Mouse (Mus musculus) layer of hippocampus, adult 6 months (tissue): ENCODE results near the gene Cyp2j8. TPM values are rescaled to one million over a fixed set of nuclear protein-coding genes. Genes with fewer than 3 reads are reported as not detected.

Experiments used
- long read RNA-seq, 2 experiments: library from polyadenylated mRNA; unstranded; transcript quantifications; one replicate each; pipeline ENCODE4 v2.0.0; 2019 to 2020
- polyA plus RNA-seq: library from polyadenylated mRNA; unstranded; fragments of <200 nt; fragmentation: Nextera tagmentation; gene quantifications from 2 replicates; pipeline ENCODE4 v1.2.3, GENCODE M21; 2021

Cyp2j8 gene
- not detected in 2 replicates for polyA plus RNA-seq
- long read RNA-seq, experiment 1 = 0 reads
- long read RNA-seq, experiment 2 = 0 reads

DNA sequence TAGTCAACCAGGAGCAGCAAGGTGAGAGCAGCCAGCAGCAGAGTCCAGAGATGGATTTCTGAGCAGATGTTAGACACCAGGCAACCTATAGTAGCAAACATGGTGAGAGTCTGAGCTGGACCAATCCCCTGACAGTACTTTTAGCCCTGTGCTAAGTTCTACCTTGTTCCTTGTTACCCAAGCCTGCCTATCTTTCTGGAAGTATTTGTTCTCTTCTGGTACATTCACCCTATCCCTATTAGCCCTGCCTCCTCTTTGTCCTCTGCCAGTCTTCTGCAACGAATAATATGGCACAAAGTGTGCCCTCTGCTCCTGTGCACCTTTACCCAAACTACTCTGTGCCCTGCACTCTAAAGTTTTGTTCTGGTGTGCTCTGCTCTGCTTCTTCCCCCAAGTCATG is at the start of gene Cyp2j8:
Cyp2j8 (minus strand) TSS at position 101 of the 400 bp plus-strand sequence.

DNA sequence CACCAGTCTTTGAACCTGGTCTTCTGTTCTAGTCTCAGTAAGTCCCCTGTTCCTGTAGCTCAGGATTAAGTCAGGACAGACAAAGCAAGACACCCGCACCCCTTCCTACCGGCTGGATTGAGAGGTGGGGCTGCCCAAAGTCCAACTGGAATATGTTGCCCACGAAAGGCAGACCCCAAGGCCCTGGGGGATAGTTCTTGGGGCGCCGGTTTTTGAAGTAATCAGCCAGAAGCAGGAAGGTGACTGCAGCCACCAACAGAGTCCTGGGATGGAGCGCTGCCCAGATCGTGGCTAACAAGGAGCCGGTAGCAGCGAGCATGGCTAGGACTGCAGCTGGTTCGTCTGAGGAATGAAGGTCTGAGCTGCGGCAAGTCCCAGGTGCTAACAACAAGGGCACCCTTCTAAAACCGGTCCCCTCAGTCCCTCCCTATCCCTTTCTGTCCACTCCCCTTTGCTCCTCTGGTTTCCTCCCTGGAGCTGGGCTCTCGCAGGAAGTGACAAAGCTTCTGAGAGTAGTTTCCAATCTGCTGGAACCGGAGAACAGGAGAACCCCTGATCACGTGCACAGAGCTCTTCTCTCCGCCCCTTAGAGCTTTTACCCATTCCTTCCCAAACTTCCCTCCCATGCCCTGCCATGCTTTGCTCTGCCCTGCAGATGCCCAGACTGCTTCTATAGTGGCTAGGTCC is 46.1 kb upstream of the Cyp2j8 start, which contains the start of gene Cyp2j6:
Cyp2j6 (minus strand) TSS at position 529 of the 687 bp plus-strand sequence.

Other genes starting within 250 kb of the Cyp2j8 start
- not detected in 2 replicates for gene Cyp2j11, start 158.7 kb downstream of the Cyp2j8 start, polyA plus RNA-seq
- 8.5 and 8.6 TPM in 2 replicates for gene Cyp2j6, start 46.3 kb upstream of the Cyp2j8 start, polyA plus RNA-seq
- gene Cyp2j9, start 84.2 kb upstream of the Cyp2j8 start, polyA plus RNA-seq = 33.9 and 39.7 TPM in 2 replicates
- not detected in 2 replicates for gene Cyp2j5, start 156.8 kb upstream of the Cyp2j8 start, polyA plus RNA-seq